Mouse (Mus musculus): ENCODE results near the gene Qk. TPM values are rescaled to one million over a fixed set of nuclear protein-coding genes. Genes with fewer than 3 reads are reported as not detected.

Qk gene
- polyA plus RNA-seq (2012; fragmentation: generic; extraction: Trizol): 43.2 TPM
- long read RNA-seq, experiment 1, full-length matches to known transcripts: 3 of 33 reads
- long read RNA-seq, experiment 1, partial matches to known transcripts: 4 of 33 reads
- long read RNA-seq, experiment 1, other reads (novel, unspliced or antisense): 26 of 33 reads
- long read RNA-seq, experiment 2, full-length matches to known transcripts: 7 of 25 reads
- long read RNA-seq, experiment 2, partial matches to known transcripts: 4 of 25 reads
- long read RNA-seq, experiment 2, other reads (novel, unspliced or antisense): 14 of 25 reads

DNA sequence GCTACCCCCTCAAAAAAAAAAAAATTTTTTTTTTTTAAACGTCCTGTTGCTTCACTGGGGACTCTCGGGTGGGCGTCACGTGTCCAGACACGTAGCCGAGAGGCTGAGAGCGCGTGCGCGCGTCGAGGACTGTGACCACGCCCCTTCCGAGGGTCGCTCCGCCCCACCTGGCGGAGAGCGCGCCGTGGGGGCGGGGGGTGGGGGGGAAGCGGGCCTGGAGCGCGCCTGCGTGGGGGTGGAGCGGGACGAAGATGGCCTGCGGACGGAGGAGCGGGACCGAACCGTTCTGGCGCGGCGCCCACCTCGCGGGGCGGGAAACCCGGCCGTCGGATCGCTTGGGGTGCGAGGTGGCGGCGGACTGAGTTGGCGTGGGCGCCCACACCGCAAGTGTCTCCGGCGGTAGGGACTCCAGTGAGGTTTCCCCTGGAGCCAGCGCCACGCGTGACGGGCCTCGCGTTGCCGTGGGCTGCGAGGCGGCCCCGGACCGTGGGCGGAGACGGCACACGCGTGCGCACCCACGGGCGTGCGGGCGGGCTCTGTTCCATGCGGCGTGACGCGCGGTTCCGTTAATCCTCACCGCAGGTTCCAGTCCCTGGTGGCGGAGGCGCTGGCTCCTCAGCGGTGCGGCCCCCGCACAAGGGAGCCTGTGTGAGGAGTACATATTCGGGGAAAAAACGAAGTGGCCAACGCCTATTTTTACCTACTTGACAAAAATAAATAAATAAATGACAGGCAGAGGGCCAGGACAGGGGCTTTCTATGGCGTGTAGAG, at the start of gene Qk:
TSS of gene Qk (minus strand) at position 170 of the 771 bp plus-strand sequence.
- H3K79me3 ChIP-seq (ENCODE audit: low read depth): peaks cover 36% of the 10 kb centered on the region
- peak; percentile 21 for TF ChIP-seq MAX (IDR thresholded peaks at IDR 0.05)
- TF ChIP-seq MYOG (IDR thresholded peaks at IDR 0.05; ENCODE audit: control insufficient read depth, extremely low read depth, insufficient read length): no peak
- TF ChIP-seq USF1 (IDR thresholded peaks at IDR 0.05; ENCODE audit: low read depth): peak; percentile 95
- peak; percentile 34 for TF ChIP-seq CEBPB (IDR thresholded peaks at IDR 0.05; ENCODE audit: low read depth)
- no peaks in the 10 kb centered on the region for H3K27me3 ChIP-seq (ENCODE audit: control insufficient read depth, insufficient read depth, insufficient read length)
- H3K36me3 ChIP-seq (ENCODE audit: control insufficient read depth, insufficient read depth): no peaks in the 10 kb centered on the region
- H3K79me2 ChIP-seq (ENCODE audit: control insufficient read depth, insufficient read depth): peaks cover 46% of the 10 kb centered on the region
- H3ac ChIP-seq (ENCODE audit: control insufficient read depth, insufficient read length, low read depth): peak within 1 kb of the TSS; percentile 87
- H3K4me3 ChIP-seq (ENCODE audit: insufficient read depth, poor library complexity, severe bottlenecking): peak within 1 kb of the TSS; percentile 79

DNA sequence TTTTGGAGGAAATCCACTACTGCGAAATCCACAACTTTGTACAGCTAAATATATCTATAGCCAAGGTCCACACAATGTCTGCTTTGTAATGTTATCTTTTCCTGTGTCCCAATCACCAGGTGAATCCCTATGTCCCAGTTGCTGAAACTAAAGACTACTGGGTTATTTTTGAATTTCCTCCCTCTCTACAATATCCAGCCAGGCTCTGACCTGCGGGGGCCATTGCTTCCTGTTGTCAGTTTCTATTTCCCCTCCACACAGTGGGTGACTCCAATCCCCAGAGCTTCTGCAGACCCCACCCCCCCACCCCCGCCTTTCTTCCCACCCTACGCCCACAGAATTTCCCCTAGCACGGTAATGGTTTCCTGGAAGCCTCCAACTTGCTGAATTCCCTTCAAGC, 47.4 kb upstream of the Qk start:
- no peak for TF ChIP-seq FOSL1 (IDR thresholded peaks at IDR 0.05; ENCODE audit: insufficient read depth, low read length, poor library complexity, severe bottlenecking)
- no peak for TF ChIP-seq MYOG (IDR thresholded peaks at IDR 0.05; ENCODE audit: control insufficient read depth, extremely low read depth, insufficient read length)
- no peak for TF ChIP-seq CTCF (IDR thresholded peaks at IDR 0.05; ENCODE audit: control insufficient read depth, insufficient read depth, insufficient read length)
- TF ChIP-seq MYOD1 (IDR thresholded peaks at IDR 0.05; ENCODE audit: control insufficient read depth, insufficient read length, low read depth): no peak
- no peak for TF ChIP-seq USF1 (IDR thresholded peaks at IDR 0.05; ENCODE audit: low read depth)
- no peak for TF ChIP-seq MAX (IDR thresholded peaks at IDR 0.05)
- TF ChIP-seq CEBPB (IDR thresholded peaks at IDR 0.05; ENCODE audit: low read depth): no peak
- no peak overlapping the region for H3ac ChIP-seq (ENCODE audit: control insufficient read depth, insufficient read length, low read depth)
- no peaks in the 10 kb centered on the region for H3K36me3 ChIP-seq (ENCODE audit: control insufficient read depth, insufficient read depth)
- no peaks in the 10 kb centered on the region for H3K79me2 ChIP-seq (ENCODE audit: control insufficient read depth, insufficient read depth)
- no peaks in the 10 kb centered on the region for H3K27me3 ChIP-seq (ENCODE audit: control insufficient read depth, insufficient read depth, insufficient read length)
- H3K4me3 ChIP-seq (ENCODE audit: insufficient read depth, poor library complexity, severe bottlenecking): no peak overlapping the region
- H3K79me3 ChIP-seq (ENCODE audit: low read depth): no peaks in the 10 kb centered on the region

DNA sequence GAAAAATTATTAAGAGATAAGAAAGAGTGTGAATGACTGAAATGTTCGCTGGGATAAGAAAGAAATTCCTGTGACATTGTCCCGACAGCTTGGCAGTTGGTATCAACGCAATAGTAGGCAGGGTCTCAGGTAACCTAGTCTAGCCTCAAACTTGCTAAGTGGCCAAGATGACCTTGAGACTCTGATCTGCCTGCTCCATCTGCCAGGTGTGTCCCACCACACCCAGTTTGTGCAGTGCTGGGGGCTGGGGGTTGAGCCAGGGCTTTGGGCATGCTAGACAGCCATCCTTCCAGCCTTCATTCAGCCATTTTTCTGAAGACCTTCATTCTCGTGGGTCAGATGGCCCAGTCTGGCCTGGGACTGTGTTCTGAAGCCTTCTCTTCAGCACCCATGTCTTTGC, 46.9 kb upstream of the Qk start:
- H3K4me3 ChIP-seq (ENCODE audit: insufficient read depth, poor library complexity, severe bottlenecking): no peak overlapping the region
- no peaks in the 10 kb centered on the region for H3K36me3 ChIP-seq (ENCODE audit: control insufficient read depth, insufficient read depth)
- H3K79me3 ChIP-seq (ENCODE audit: low read depth): no peaks in the 10 kb centered on the region

DNA sequence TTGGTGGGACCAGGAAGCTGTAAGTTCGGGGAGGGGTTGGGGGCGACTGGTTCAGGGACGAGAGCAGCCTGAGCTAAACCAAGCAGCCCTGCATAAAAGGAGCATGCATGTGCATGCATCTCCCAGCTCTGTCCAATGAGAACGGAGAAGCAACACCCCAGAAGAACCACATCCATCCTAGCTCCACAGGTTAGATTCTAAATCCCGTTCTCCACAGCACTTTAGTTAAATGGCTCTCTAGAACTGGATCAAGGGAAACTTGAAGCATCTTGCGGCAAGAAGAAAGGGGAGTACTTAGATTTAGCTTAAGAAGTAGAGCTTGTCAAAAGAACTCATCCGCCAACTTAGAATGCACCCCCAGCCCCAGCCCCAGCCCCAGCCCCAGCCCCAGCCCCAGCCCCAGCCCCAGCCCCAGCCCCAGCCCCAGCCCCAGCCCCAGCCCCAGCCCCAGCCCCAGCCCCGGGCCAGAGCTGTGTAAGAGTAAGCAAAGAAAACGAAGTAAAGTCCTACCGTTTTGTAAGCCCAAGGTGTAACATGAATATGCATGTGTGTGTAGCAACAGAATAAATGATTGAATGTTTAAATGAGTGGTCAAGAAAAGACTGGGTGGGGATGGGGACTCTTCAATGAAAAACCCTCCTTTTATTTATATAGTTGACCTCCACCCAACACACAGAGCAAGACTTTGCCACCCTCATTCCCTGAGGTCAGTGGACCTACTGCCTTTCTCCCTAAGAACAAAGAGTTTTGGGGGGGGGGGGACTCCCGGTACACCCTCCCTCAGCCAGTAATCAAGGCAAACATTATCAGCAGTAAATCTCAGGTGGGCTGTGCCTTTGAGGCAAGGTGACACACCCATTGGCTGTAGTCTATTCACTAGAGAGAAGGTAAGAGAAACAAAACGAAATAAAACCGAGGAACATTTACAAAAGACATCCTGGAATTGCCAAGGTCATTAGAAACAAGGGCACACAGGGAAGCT, 46.1 kb upstream of the Qk start:
- no peaks in the 10 kb centered on the region for H3K79me2 ChIP-seq (ENCODE audit: control insufficient read depth, insufficient read depth)
- no peak for TF ChIP-seq MYOG (IDR thresholded peaks at IDR 0.05; ENCODE audit: control insufficient read depth, extremely low read depth, insufficient read length)
- TF ChIP-seq MYOD1 (IDR thresholded peaks at IDR 0.05; ENCODE audit: control insufficient read depth, insufficient read length, low read depth): no peak
- TF ChIP-seq USF1 (IDR thresholded peaks at IDR 0.05; ENCODE audit: low read depth): no peak
- TF ChIP-seq FOSL1 (IDR thresholded peaks at IDR 0.05; ENCODE audit: insufficient read depth, low read length, poor library complexity, severe bottlenecking): no peak
- TF ChIP-seq CTCF (IDR thresholded peaks at IDR 0.05; ENCODE audit: control insufficient read depth, insufficient read depth, insufficient read length): no peak
- TF ChIP-seq CEBPB (IDR thresholded peaks at IDR 0.05; ENCODE audit: low read depth): no peak
- TF ChIP-seq MAX (IDR thresholded peaks at IDR 0.05): no peak
- no peaks in the 10 kb centered on the region for H3K79me3 ChIP-seq (ENCODE audit: low read depth)
- no peak overlapping the region for H3K4me3 ChIP-seq (ENCODE audit: insufficient read depth, poor library complexity, severe bottlenecking)
- H3ac ChIP-seq (ENCODE audit: control insufficient read depth, insufficient read length, low read depth): no peak overlapping the region
- H3K36me3 ChIP-seq (ENCODE audit: control insufficient read depth, insufficient read depth): no peaks in the 10 kb centered on the region
- no peaks in the 10 kb centered on the region for H3K27me3 ChIP-seq (ENCODE audit: control insufficient read depth, insufficient read depth, insufficient read length)

More for the DNA sequence above, 46.9 kb upstream of the Qk start:
- TF ChIP-seq MAX (IDR thresholded peaks at IDR 0.05) (no peak), CEBPB (IDR thresholded peaks at IDR 0.05; ENCODE audit: low read depth) (no peak), FOSL1 (IDR thresholded peaks at IDR 0.05; ENCODE audit: insufficient read depth, low read length, poor library complexity, severe bottlenecking) (no peak), MYOG (IDR thresholded peaks at IDR 0.05; ENCODE audit: control insufficient read depth, extremely low read depth, insufficient read length) (no peak), MYOD1 (IDR thresholded peaks at IDR 0.05; ENCODE audit: control insufficient read depth, insufficient read length, low read depth) (no peak), CTCF (IDR thresholded peaks at IDR 0.05; ENCODE audit: control insufficient read depth, insufficient read depth, insufficient read length) (no peak), USF1 (IDR thresholded peaks at IDR 0.05; ENCODE audit: low read depth) (no peak)
- H3K79me2 ChIP-seq (ENCODE audit: control insufficient read depth, insufficient read depth): no peaks in the 10 kb centered on the region
- no peaks in the 10 kb centered on the region for H3K27me3 ChIP-seq (ENCODE audit: control insufficient read depth, insufficient read depth, insufficient read length)
- no peak overlapping the region for H3ac ChIP-seq (ENCODE audit: control insufficient read depth, insufficient read length, low read depth)

DNA sequence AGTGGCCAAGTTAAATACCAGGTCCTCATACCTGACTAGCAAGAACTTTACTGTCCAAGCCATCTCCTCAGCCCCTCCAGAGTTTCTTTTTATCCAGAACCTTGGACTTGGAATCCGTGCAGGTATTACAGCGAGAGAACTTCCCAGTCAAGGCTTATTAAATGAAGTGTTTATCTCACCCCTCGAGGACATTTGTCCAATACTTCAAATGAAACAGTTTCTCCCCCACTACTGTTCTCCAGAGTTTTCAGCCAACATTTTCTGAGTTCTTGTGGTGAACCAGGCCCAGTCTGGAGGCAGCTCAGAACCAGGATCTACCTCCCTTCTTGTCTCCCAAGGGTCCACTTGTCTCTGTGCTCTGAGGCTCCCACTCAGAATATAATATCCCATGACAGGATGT, 43.5 kb upstream of the Qk start:
- H3K79me2 ChIP-seq (ENCODE audit: control insufficient read depth, insufficient read depth): no peaks in the 10 kb centered on the region
- no peaks in the 10 kb centered on the region for H3K36me3 ChIP-seq (ENCODE audit: control insufficient read depth, insufficient read depth)
- H3K79me3 ChIP-seq (ENCODE audit: low read depth): no peaks in the 10 kb centered on the region
- TF ChIP-seq USF1 (IDR thresholded peaks at IDR 0.05; ENCODE audit: low read depth): no peak
- TF ChIP-seq MYOG (IDR thresholded peaks at IDR 0.05; ENCODE audit: control insufficient read depth, extremely low read depth, insufficient read length): no peak
- no peak for TF ChIP-seq CTCF (IDR thresholded peaks at IDR 0.05; ENCODE audit: control insufficient read depth, insufficient read depth, insufficient read length)
- TF ChIP-seq MAX (IDR thresholded peaks at IDR 0.05): no peak
- no peak for TF ChIP-seq FOSL1 (IDR thresholded peaks at IDR 0.05; ENCODE audit: insufficient read depth, low read length, poor library complexity, severe bottlenecking)
- TF ChIP-seq MYOD1 (IDR thresholded peaks at IDR 0.05; ENCODE audit: control insufficient read depth, insufficient read length, low read depth): no peak
- TF ChIP-seq CEBPB (IDR thresholded peaks at IDR 0.05; ENCODE audit: low read depth): no peak
- H3K4me3 ChIP-seq (ENCODE audit: insufficient read depth, poor library complexity, severe bottlenecking): no peak overlapping the region
- H3ac ChIP-seq (ENCODE audit: control insufficient read depth, insufficient read length, low read depth): no peak overlapping the region
- no peaks in the 10 kb centered on the region for H3K27me3 ChIP-seq (ENCODE audit: control insufficient read depth, insufficient read depth, insufficient read length)
